Mouse (Mus musculus) lung, adult 2 months (tissue): Measurements from ENCODE around the gene Als2cl. TPM values are rescaled to one million over a fixed set of nuclear protein-coding genes. Genes with fewer than 3 reads are reported as not detected.

Source experiments
- DNase-seq: peaks from one replicate; pipeline ENCODE4 v3.0.0; 2022
- H3K4me1 ChIP-seq: fragments of 200-500 bp; 2 replicates; pipeline ENCODE4 v1.6.1; 2011; ENCODE audit warnings: low read length; ENCODE audit not compliant: control insufficient read depth, insufficient read depth
- H3K4me3 ChIP-seq: fragments of 200-500 bp; replicated peaks from 2 replicates; pipeline ENCODE3; 2011; ENCODE audit warnings: low read depth, mild to moderate bottlenecking, control low read depth, low read length; ENCODE audit errors: extremely low read depth
- CTCF ChIP-seq: fragments of 200-500 bp; IDR thresholded peaks from 2 replicates; pipeline ENCODE4 v1.5.1; 2011; ENCODE audit warnings: mild to moderate bottlenecking, low read length, control low read depth; ENCODE audit not compliant: insufficient read depth
- POLR2A ChIP-seq: fragments of 200-500 bp; IDR thresholded peaks from 2 replicates; pipeline ENCODE4 v1.6.1; 2011; ENCODE audit warnings: low read depth, mild to moderate bottlenecking, control low read depth, low read length, borderline replicate concordance; ENCODE audit errors: extremely low read depth
- WGBS: fragments of 180-500 bp; shearing (Covaris S2); methylation state at CpG from one replicate; pipeline ENCODE4 v1.1.7; 2018; 5-methylcytosine and 5-hydroxymethylcytosine counted together
- polyA plus RNA-seq: library from polyadenylated mRNA; depleted of rRNA; stranded (reverse); fragments of >200 nt; gene quantifications from 2 replicates; pipeline ENCODE4 v1.2.3, GENCODE M21; 2012

The Als2cl gene
- polyA plus RNA-seq, 1 experiment = 120 TPM

GRCm38 (mm10) chr9:110892552-110892951, 12.9 kb downstream of the Als2cl start:
- no peak for DNase-seq
- no peak for TF ChIP-seq POLR2A
- no peak for TF ChIP-seq CTCF
- H3K4me3 ChIP-seq = no peak overlapping the region
- peaks cover 12% of the 10 kb centered on the region for H3K4me1 ChIP-seq
- WGBS = 87% methylated on average over 3 of the region's 3 CpGs

- 76% methylated on average over 10 of the region's 10 CpGs for WGBS
- DNase-seq = no peak
- H3K4me3 ChIP-seq = no peak overlapping the region
- TF ChIP-seq POLR2A = no peak
- H3K4me1 ChIP-seq = peaks cover 12% of the 10 kb centered on the region
Measured at GRCm38 (mm10) chr9:110893429-110893828, 13.8 kb downstream of the Als2cl start.

GRCm38 (mm10) chr9:110895507-110895906, 15.8 kb downstream of the Als2cl start:
- TF ChIP-seq POLR2A (no peak), CTCF (no peak)
- DNase-seq = no peak
- 66% methylated on average over 5 of the region's 5 CpGs for WGBS
- Histone ChIP-seq H3K4me1 (peaks cover 5% of the 10 kb centered on the region), H3K4me3 (no peak overlapping the region)

- TF ChIP-seq CTCF (no peak), POLR2A (no peak)
- WGBS = 48% methylated on average over 7 of the region's 7 CpGs
- no peak overlapping the region for H3K4me3 ChIP-seq
- H3K4me1 ChIP-seq = peaks cover 4% of the 10 kb centered on the region; the same call in 1 of the 2 replicates
- DNase-seq = no peak
Measured at GRCm38 (mm10) chr9:110895994-110896393, 16.3 kb downstream of the Als2cl start.

GRCm38 (mm10) chr9:110896595-110896994, 16.9 kb downstream of the Als2cl start:
- DNase-seq = no peak
- H3K4me1 ChIP-seq = no peaks in the 10 kb centered on the region
- TF ChIP-seq POLR2A = no peak
- 27% methylated on average over 6 of the region's 6 CpGs for WGBS
- H3K4me3 ChIP-seq = no peak overlapping the region

- no peaks in the 10 kb centered on the region for H3K4me1 ChIP-seq
- WGBS = 51% methylated on average over 10 of the region's 10 CpGs
- no peak for DNase-seq
- no peak for TF ChIP-seq POLR2A
- TF ChIP-seq CTCF = no peak
- H3K4me3 ChIP-seq = no peak overlapping the region
Measured at GRCm38 (mm10) chr9:110899451-110900008, 19.9 kb downstream of the Als2cl start.

- DNase-seq = no peak
- WGBS = 93% methylated on average over 6 of the region's 6 CpGs
- no peaks in the 10 kb centered on the region for H3K4me1 ChIP-seq
- TF ChIP-seq POLR2A (no peak), CTCF (no peak)
- H3K4me3 ChIP-seq = no peak overlapping the region
Measured at GRCm38 (mm10) chr9:110901204-110901603, 21.5 kb downstream of the Als2cl start.

GRCm38 (mm10) chr9:110902271-110902670, 22.6 kb downstream of the Als2cl start:
- H3K4me3 ChIP-seq = no peak overlapping the region
- no peak for DNase-seq
- WGBS = 67% methylated on average over 4 of the region's 4 CpGs
- TF ChIP-seq POLR2A (no peak), CTCF (no peak)
- H3K4me1 ChIP-seq = no peaks in the 10 kb centered on the region

GRCm38 (mm10) chr9:110907201-110907837, 27.6 kb downstream of the Als2cl start:
- TF ChIP-seq POLR2A (no peak), CTCF (no peak)
- 89% methylated on average over 11 of the region's 11 CpGs for WGBS
- Histone ChIP-seq H3K4me1 (no peaks in the 10 kb centered on the region), H3K4me3 (no peak overlapping the region)
- no peak for DNase-seq
